Mouse (Mus musculus) bone marrow, adult 2 months (tissue): ENCODE measurements around the gene Plekhb2.

Experiments
- CTCF ChIP-seq: fragments of 200-500 bp; IDR thresholded peaks from 2 replicates; pipeline ENCODE4 v1.5.1; 2011; ENCODE audit warnings: low read length, control low read depth; ENCODE audit not compliant: control insufficient read depth, insufficient read depth
- POLR2A ChIP-seq: fragments of 200-500 bp; IDR thresholded peaks from 2 replicates; pipeline ENCODE4 v1.6.1; 2011; ENCODE audit warnings: low read depth, mild to moderate bottlenecking, control low read depth, low read length, borderline replicate concordance; ENCODE audit not compliant: control insufficient read depth

DNA sequence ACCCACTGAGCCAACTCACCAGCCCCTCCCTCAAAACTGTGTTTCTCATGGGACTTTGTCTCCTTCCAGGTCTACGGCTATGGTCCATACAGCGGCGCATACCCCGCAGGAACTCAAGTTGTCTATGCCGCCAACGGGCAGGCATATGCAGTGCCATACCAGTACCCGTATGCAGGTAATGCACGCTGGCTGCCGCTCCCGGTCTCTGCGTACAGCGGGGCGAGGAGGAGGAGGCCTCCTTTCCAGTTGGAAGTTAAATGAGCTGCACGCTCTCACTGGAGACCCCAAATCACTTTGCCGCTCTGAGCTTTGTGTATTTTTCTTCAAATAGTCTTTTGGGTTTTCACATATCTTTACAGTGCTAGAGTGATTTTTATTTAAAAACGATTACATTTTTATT is 19.5 kb downstream of the Plekhb2 start:
- TF ChIP-seq CTCF = no peak
- TF ChIP-seq POLR2A = no peak
